Mouse (Mus musculus) limb, embryonic 11.5 days (tissue): ENCODE data around the gene Gal3st1. TPM values are rescaled to one million over a fixed set of nuclear protein-coding genes. Genes with fewer than 3 reads are reported as not detected.

Experiments used
- ATAC-seq: fragments of 200-750 bp; cut with Nextera tagmentation; 2 replicates; pipeline ENCODE4 v1.8.0; 2017; ENCODE audit warnings: low read depth; ENCODE audit not compliant: insufficient number of reproducible peaks, low FRiP score, low TSS enrichment
- DNase-seq: peaks from one replicate; pipeline ENCODE4 v3.0.0-alpha.2; 2015; ENCODE audit warnings: low spot score
- H3K27ac ChIP-seq: fragments of 300-500 bp; sonication (generic); replicated peaks from 2 replicates; pipeline ENCODE4 v1.5.1; 2014; ENCODE audit warnings: low read depth, mild to moderate bottlenecking, low read length
- H3K27me3 ChIP-seq: fragments of 300-500 bp; sonication (generic); 2 replicates; pipeline ENCODE4 v1.6.1; 2014; ENCODE audit warnings: mild to moderate bottlenecking, low read length, mixed read lengths; ENCODE audit not compliant: control insufficient read depth, insufficient read depth
- H3K36me3 ChIP-seq: fragments of 300-500 bp; sonication (generic); 2 replicates; pipeline ENCODE4 v1.6.1; 2014; ENCODE audit warnings: mild to moderate bottlenecking, low read length, moderate library complexity, mixed read lengths; ENCODE audit not compliant: control insufficient read depth, insufficient read depth
- H3K4me1 ChIP-seq: fragments of 300-500 bp; sonication (generic); 2 replicates; pipeline ENCODE4 v1.6.1; 2014; ENCODE audit warnings: low read length, mixed read lengths; ENCODE audit not compliant: control insufficient read depth, insufficient read depth
- H3K4me2 ChIP-seq: fragments of 300-500 bp; sonication (generic); 2 replicates; pipeline ENCODE4 v1.6.1; 2014; ENCODE audit warnings: low read depth, mild to moderate bottlenecking, moderate library complexity; ENCODE audit not compliant: severe bottlenecking
- H3K4me3 ChIP-seq: fragments of 300-500 bp; sonication (generic); 2 replicates; pipeline ENCODE4 v1.5.1; 2014; ENCODE audit warnings: low read depth, low read length
- H3K9ac ChIP-seq: fragments of 300-500 bp; sonication (generic); 2 replicates; pipeline ENCODE4 v1.6.1; 2014; ENCODE audit warnings: mild to moderate bottlenecking, low read length
- H3K9me3 ChIP-seq: fragments of 300-500 bp; sonication (generic); 2 replicates; pipeline ENCODE4 v1.6.1; 2016; ENCODE audit warnings: low read length; ENCODE audit not compliant: control insufficient read depth
- WGBS: fragments of 180-500 bp; shearing (Covaris S2); extraction: QIAGEN DNeasy Blood & Tissue Kit; methylation state at CpG from one replicate; pipeline ENCODE4 v1.1.7; 2014; 5-methylcytosine and 5-hydroxymethylcytosine counted together
- polyA plus RNA-seq: library from polyadenylated mRNA; unstranded; fragments of >200 nt; fragmentation: Nextera tagmentation; extraction: Ambion mirVana; gene quantifications from 2 replicates; pipeline ENCODE4 v1.2.1, GENCODE M21; 2014

Gene Gal3st1
- polyA plus RNA-seq, 1 experiment from 2014 or later, result 2.6 TPM

- H3K9ac ChIP-seq, result no peak overlapping the region
- H3K27me3 ChIP-seq, result no peaks in the 10 kb centered on the region
- H3K36me3 ChIP-seq, result no peaks in the 10 kb centered on the region
- no peak for ATAC-seq
- H3K4me2 ChIP-seq, result no peak overlapping the region
- H3K4me3 ChIP-seq, result no peak overlapping the region
- H3K27ac ChIP-seq, result no peak overlapping the region
- no peak for DNase-seq
- no peaks in the 10 kb centered on the region for H3K4me1 ChIP-seq
- WGBS, result 82% methylated on average over 6 of the region's 6 CpGs
- H3K9me3 ChIP-seq, result no peaks in the 10 kb centered on the region
These were observed 57.7 kb downstream of the Gal3st1 start for GRCm38 (mm10) chr11:4041123-4041625.

GRCm38 (mm10) chr11:4043081-4043480 lies 59.6 kb downstream of the Gal3st1 start:
- Histone ChIP-seq H3K27ac (no peak overlapping the region), H3K4me2 (no peak overlapping the region), H3K27me3 (no peaks in the 10 kb centered on the region), H3K4me3 (no peak overlapping the region), H3K36me3 (no peaks in the 10 kb centered on the region), H3K9ac (no peak overlapping the region), H3K4me1 (no peaks in the 10 kb centered on the region), H3K9me3 (no peaks in the 10 kb centered on the region)
- ATAC-seq (no peak), DNase-seq (no peak)
- WGBS, result 90% methylated on average over 7 of the region's 7 CpGs

GRCm38 (mm10) chr11:4046526-4046925 lies 63.1 kb downstream of the Gal3st1 start:
- H3K27me3 ChIP-seq, result no peaks in the 10 kb centered on the region
- no peak overlapping the region for H3K4me2 ChIP-seq
- H3K9me3 ChIP-seq, result no peaks in the 10 kb centered on the region
- no peak overlapping the region for H3K9ac ChIP-seq
- H3K36me3 ChIP-seq, result no peaks in the 10 kb centered on the region
- no peak overlapping the region for H3K27ac ChIP-seq
- DNase-seq, result no peak
- ATAC-seq, result no peak
- WGBS, result 76% methylated on average over 5 of the region's 5 CpGs
- H3K4me3 ChIP-seq, result no peak overlapping the region
- H3K4me1 ChIP-seq, result no peaks in the 10 kb centered on the region

GRCm38 (mm10) chr11:4047766-4048165 lies 64.3 kb downstream of the Gal3st1 start:
- H3K4me2 ChIP-seq, result no peak overlapping the region
- ATAC-seq (no peak), DNase-seq (no peak)
- H3K9ac ChIP-seq, result no peak overlapping the region
- H3K27ac ChIP-seq, result no peak overlapping the region
- H3K4me3 ChIP-seq, result no peak overlapping the region
- no peaks in the 10 kb centered on the region for H3K4me1 ChIP-seq
- WGBS, result 95% methylated on average over 2 of the region's 2 CpGs
- no peaks in the 10 kb centered on the region for H3K36me3 ChIP-seq
- H3K9me3 ChIP-seq, result no peaks in the 10 kb centered on the region
- no peaks in the 10 kb centered on the region for H3K27me3 ChIP-seq

GRCm38 (mm10) chr11:4048438-4048837 lies 65.0 kb downstream of the Gal3st1 start:
- Histone ChIP-seq H3K4me3 (no peak overlapping the region), H3K4me2 (no peak overlapping the region), H3K9me3 (no peaks in the 10 kb centered on the region), H3K27ac (no peak overlapping the region), H3K27me3 (no peaks in the 10 kb centered on the region), H3K9ac (no peak overlapping the region), H3K36me3 (no peaks in the 10 kb centered on the region), H3K4me1 (no peaks in the 10 kb centered on the region)
- no peak for ATAC-seq
- WGBS, result 87% methylated on average over 6 of the region's 6 CpGs
- no peak for DNase-seq

Other genes with a start within 250 kb of the Gal3st1 start
- gene Osbp2, start 119.7 kb upstream of the Gal3st1 start, polyA plus RNA-seq, result 0.30 and 0.69 TPM in 2 replicates
- gene 4921536K21Rik, start 88.5 kb upstream of the Gal3st1 start, polyA plus RNA-seq, result 0.33 and 0.47 TPM in 2 replicates
- 13.7 and 14.5 TPM in 2 replicates for gene Dusp18, start 88.4 kb upstream of the Gal3st1 start, polyA plus RNA-seq
- 1.7 and 2.1 TPM in 2 replicates for gene Slc35e4, start 69.0 kb upstream of the Gal3st1 start, polyA plus RNA-seq
- 24.2 and 28.9 TPM in 2 replicates for gene Tcn2, start 51.5 kb upstream of the Gal3st1 start, polyA plus RNA-seq
- 81.9 and 87.4 TPM in 2 replicates for gene Pes1, start 19.7 kb upstream of the Gal3st1 start, polyA plus RNA-seq
- not detected in 2 replicates for gene 4930556J24Rik, start 6.9 kb upstream of the Gal3st1 start, polyA plus RNA-seq
- not detected in 2 replicates for gene Sec14l4, start 47.8 kb downstream of the Gal3st1 start, polyA plus RNA-seq
- not detected in 2 replicates for gene Sec14l3, start 81.2 kb downstream of the Gal3st1 start, polyA plus RNA-seq
- gene Mtfp1, start 111.8 kb downstream of the Gal3st1 start, polyA plus RNA-seq, result 8.5 and 10.9 TPM in 2 replicates
- 1.9 and 2.2 TPM in 2 replicates for gene Sec14l2, start 139.8 kb downstream of the Gal3st1 start, polyA plus RNA-seq
- 24.3 and 28.9 TPM in 2 replicates for gene Rnf215, start 151.6 kb downstream of the Gal3st1 start, polyA plus RNA-seq
- 4.3 and 4.7 TPM in 2 replicates for gene Ccdc157, start 176.7 kb downstream of the Gal3st1 start, polyA plus RNA-seq
- gene Sf3a1, start 176.7 kb downstream of the Gal3st1 start, polyA plus RNA-seq, result 98.3 and 112 TPM in 2 replicates
- gene Tbc1d10a, start 203.2 kb downstream of the Gal3st1 start, polyA plus RNA-seq, result 20.5 and 25.0 TPM in 2 replicates
- 1.1 and 1.5 TPM in 2 replicates for gene Castor1, start 234.6 kb downstream of the Gal3st1 start, polyA plus RNA-seq